Mouse (Mus musculus): ENCODE results near the gene Tarbp2. TPM values are rescaled to one million over a fixed set of nuclear protein-coding genes. Genes with fewer than 3 reads are reported as not detected.

Tarbp2 gene
- polyA plus RNA-seq, 1 experiment from 2014 or later, result 105 TPM

DNA sequence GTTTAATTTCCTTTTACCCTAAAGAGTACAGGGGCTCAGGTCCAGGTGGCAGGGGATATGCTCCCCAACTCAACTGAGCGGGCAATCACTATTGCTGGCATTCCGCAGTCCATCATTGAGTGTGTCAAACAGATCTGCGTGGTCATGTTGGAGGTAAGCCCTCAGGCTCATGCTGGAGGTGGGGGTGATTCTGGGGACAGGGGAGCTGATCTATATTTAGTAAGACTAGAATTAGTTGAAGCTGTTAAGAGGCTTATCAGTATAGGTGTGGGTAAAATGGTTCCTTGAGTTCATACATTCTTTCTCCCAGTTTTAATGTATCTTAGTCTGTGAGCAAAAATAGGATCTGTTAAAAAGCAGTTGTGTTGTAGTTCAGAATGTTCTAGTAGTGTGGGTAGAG, 34.9 kb upstream of the Tarbp2 start:
- Histone ChIP-seq H3K4me3 (ENCODE audit: low read depth, low read length) (no peak overlapping the region), H3K4me1 (replicated peaks; ENCODE audit: control insufficient read depth, insufficient read depth, low read length) (no peaks in the 10 kb centered on the region), H3K27me3 (replicated peaks; ENCODE audit: control insufficient read depth, insufficient read depth, low read length) (no peaks in the 10 kb centered on the region), H3K4me2 (ENCODE audit: low read length) (no peak overlapping the region), H3K27ac (ENCODE audit: low read depth) (no peak overlapping the region), H3K36me3 (ENCODE audit: control insufficient read depth, insufficient read depth, low read length) (peaks cover 95% of the 10 kb centered on the region), H3K9ac (ENCODE audit: low read length) (no peak overlapping the region), H3K9me3 (ENCODE audit: control insufficient read depth, low read length) (no peaks in the 10 kb centered on the region)
- no peak for ATAC-seq (replicated peaks; ENCODE audit: low FRiP score, low TSS enrichment, low read depth)
- DNase-seq (ENCODE audit: low spot score), result no peak
- 89% methylated on average over 3 of the region's 3 CpGs for WGBS

DNA sequence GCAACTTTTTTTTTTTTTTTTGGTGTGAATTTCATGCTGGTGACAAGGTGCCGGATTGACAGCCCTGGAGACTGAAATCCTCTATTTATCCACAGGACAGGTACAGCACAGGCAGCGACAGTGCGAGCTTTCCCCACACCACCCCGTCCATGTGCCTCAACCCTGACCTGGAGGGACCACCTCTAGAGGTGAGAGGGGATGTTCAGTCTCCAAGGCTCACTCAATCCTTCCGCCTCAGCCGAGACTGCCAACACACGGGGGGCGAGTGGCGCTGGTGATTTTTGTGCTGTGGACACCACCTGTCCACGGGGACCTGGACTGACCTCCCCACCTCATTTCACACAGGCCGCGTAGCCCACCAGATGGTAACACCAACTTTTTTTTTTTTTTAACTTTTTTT, 32.1 kb upstream of the Tarbp2 start:
- Histone ChIP-seq H3K4me1 (replicated peaks; ENCODE audit: control insufficient read depth, insufficient read depth, low read length) (no peaks in the 10 kb centered on the region), H3K9me3 (ENCODE audit: control insufficient read depth, low read length) (no peaks in the 10 kb centered on the region), H3K4me3 (ENCODE audit: low read depth, low read length) (no peak overlapping the region), H3K36me3 (ENCODE audit: control insufficient read depth, insufficient read depth, low read length) (peaks cover 95% of the 10 kb centered on the region), H3K27me3 (replicated peaks; ENCODE audit: control insufficient read depth, insufficient read depth, low read length) (no peaks in the 10 kb centered on the region), H3K27ac (ENCODE audit: low read depth) (no peak overlapping the region), H3K4me2 (ENCODE audit: low read length) (no peak overlapping the region), H3K9ac (ENCODE audit: low read length) (no peak overlapping the region)
- no peak for ATAC-seq (replicated peaks; ENCODE audit: low FRiP score, low TSS enrichment, low read depth)
- WGBS, result 88% methylated on average over 12 of the region's 12 CpGs
- no peak for DNase-seq (ENCODE audit: low spot score)

- Histone ChIP-seq H3K4me1 (replicated peaks; ENCODE audit: control insufficient read depth, insufficient read depth, low read length) (no peaks in the 10 kb centered on the region), H3K4me2 (ENCODE audit: low read length) (no peak overlapping the region), H3K9ac (ENCODE audit: low read length) (no peak overlapping the region), H3K36me3 (ENCODE audit: control insufficient read depth, insufficient read depth, low read length) (peaks cover 95% of the 10 kb centered on the region), H3K4me3 (ENCODE audit: low read depth, low read length) (no peak overlapping the region), H3K9me3 (ENCODE audit: control insufficient read depth, low read length) (no peaks in the 10 kb centered on the region), H3K27me3 (replicated peaks; ENCODE audit: control insufficient read depth, insufficient read depth, low read length) (no peaks in the 10 kb centered on the region), H3K27ac (ENCODE audit: low read depth) (no peak overlapping the region)
- no peak for DNase-seq (ENCODE audit: low spot score)
- ATAC-seq (replicated peaks; ENCODE audit: low FRiP score, low TSS enrichment, low read depth), result no peak
- 58% methylated on average over 1 of the region's 1 CpGs for WGBS
Measured at GRCm38 (mm10) chr15:102487664-102488063, 30.3 kb upstream of the Tarbp2 start.

DNA sequence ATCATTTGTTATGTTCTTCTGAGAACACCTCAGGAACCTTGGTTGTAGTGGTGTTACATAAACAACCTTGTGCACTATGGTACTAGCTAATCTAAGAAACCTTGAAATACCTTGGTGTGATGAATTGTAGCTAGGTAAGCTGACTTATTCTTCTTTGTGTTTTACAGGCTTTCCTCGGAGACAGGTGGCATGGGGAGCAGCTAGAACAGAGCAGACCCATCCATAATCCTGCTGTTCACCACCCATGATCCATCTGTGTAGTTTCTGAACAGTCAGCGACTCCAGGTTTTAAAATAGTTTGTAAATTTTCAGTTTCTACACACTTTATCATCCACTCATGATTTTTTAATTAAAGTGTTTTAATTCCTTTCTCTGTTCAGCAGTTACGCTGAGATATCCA, 19.7 kb upstream of the Tarbp2 start:
- Histone ChIP-seq H3K9ac (ENCODE audit: low read length) (no peak overlapping the region), H3K4me1 (replicated peaks; ENCODE audit: control insufficient read depth, insufficient read depth, low read length) (no peaks in the 10 kb centered on the region), H3K27me3 (replicated peaks; ENCODE audit: control insufficient read depth, insufficient read depth, low read length) (no peaks in the 10 kb centered on the region), H3K9me3 (ENCODE audit: control insufficient read depth, low read length) (no peaks in the 10 kb centered on the region), H3K4me3 (ENCODE audit: low read depth, low read length) (no peak overlapping the region), H3K36me3 (ENCODE audit: control insufficient read depth, insufficient read depth, low read length) (peaks cover 99% of the 10 kb centered on the region), H3K27ac (ENCODE audit: low read depth) (no peak overlapping the region), H3K4me2 (ENCODE audit: low read length) (no peak overlapping the region)
- 91% methylated on average over 3 of the region's 3 CpGs for WGBS
- no peak for DNase-seq (ENCODE audit: low spot score)
- ATAC-seq (replicated peaks; ENCODE audit: low FRiP score, low TSS enrichment, low read depth), result no peak

GRCm38 (mm10) chr15:102499370-102499769, 18.6 kb upstream of the Tarbp2 start:
- H3K4me2 ChIP-seq (ENCODE audit: low read length), result no peak overlapping the region
- H3K27ac ChIP-seq (ENCODE audit: low read depth), result no peak overlapping the region
- no peaks in the 10 kb centered on the region for H3K4me1 ChIP-seq (replicated peaks; ENCODE audit: control insufficient read depth, insufficient read depth, low read length)
- H3K9me3 ChIP-seq (ENCODE audit: control insufficient read depth, low read length), result no peaks in the 10 kb centered on the region
- H3K27me3 ChIP-seq (replicated peaks; ENCODE audit: control insufficient read depth, insufficient read depth, low read length), result no peaks in the 10 kb centered on the region
- no peak overlapping the region for H3K4me3 ChIP-seq (ENCODE audit: low read depth, low read length)
- DNase-seq (ENCODE audit: low spot score), result no peak
- no peak overlapping the region for H3K9ac ChIP-seq (ENCODE audit: low read length)
- H3K36me3 ChIP-seq (ENCODE audit: control insufficient read depth, insufficient read depth, low read length), result peaks cover 99% of the 10 kb centered on the region
- no peak for ATAC-seq (replicated peaks; ENCODE audit: low FRiP score, low TSS enrichment, low read depth)
- 64% methylated on average over 3 of the region's 3 CpGs for WGBS

DNA sequence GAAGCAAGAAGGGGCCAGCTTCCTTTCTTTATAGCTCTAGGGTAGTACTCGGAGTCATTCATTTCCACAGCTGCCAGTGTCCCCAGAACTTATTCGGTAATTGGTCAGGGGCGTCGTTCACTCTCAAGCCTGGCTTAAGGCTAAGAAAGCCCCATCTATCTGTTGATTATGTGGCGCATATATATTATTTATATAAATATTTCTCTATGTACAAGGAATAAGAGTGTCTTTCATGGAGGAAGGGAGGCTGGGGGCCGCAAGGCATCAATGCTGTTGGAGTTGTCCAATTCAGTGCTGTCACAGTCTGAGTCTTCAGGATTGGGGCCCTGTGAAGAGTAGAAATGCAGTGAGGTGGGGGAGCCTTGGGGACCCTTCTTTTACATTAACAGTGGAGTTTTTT, 18.1 kb upstream of the Tarbp2 start:
- no peak overlapping the region for H3K4me3 ChIP-seq (ENCODE audit: low read depth, low read length)
- no peaks in the 10 kb centered on the region for H3K27me3 ChIP-seq (replicated peaks; ENCODE audit: control insufficient read depth, insufficient read depth, low read length)
- no peaks in the 10 kb centered on the region for H3K9me3 ChIP-seq (ENCODE audit: control insufficient read depth, low read length)
- DNase-seq (ENCODE audit: low spot score), result no peak
- ATAC-seq (replicated peaks; ENCODE audit: low FRiP score, low TSS enrichment, low read depth), result no peak
- no peak overlapping the region for H3K9ac ChIP-seq (ENCODE audit: low read length)
- WGBS, result 85% methylated on average over 6 of the region's 6 CpGs
- no peak overlapping the region for H3K27ac ChIP-seq (ENCODE audit: low read depth)
- peaks cover 99% of the 10 kb centered on the region for H3K36me3 ChIP-seq (ENCODE audit: control insufficient read depth, insufficient read depth, low read length)
- H3K4me2 ChIP-seq (ENCODE audit: low read length), result no peak overlapping the region
- H3K4me1 ChIP-seq (replicated peaks; ENCODE audit: control insufficient read depth, insufficient read depth, low read length), result no peaks in the 10 kb centered on the region

- H3K27me3 ChIP-seq (replicated peaks; ENCODE audit: control insufficient read depth, insufficient read depth, low read length), result no peaks in the 10 kb centered on the region
- ATAC-seq (replicated peaks; ENCODE audit: low FRiP score, low TSS enrichment, low read depth) (no peak), DNase-seq (ENCODE audit: low spot score) (no peak)
- H3K9me3 ChIP-seq (ENCODE audit: control insufficient read depth, low read length), result no peaks in the 10 kb centered on the region
- WGBS, result 94% methylated on average over 5 of the region's 5 CpGs
- H3K27ac ChIP-seq (ENCODE audit: low read depth), result no peak overlapping the region
- H3K4me1 ChIP-seq (replicated peaks; ENCODE audit: control insufficient read depth, insufficient read depth, low read length), result no peaks in the 10 kb centered on the region
- no peak overlapping the region for H3K9ac ChIP-seq (ENCODE audit: low read length)
- no peak overlapping the region for H3K4me2 ChIP-seq (ENCODE audit: low read length)
- H3K4me3 ChIP-seq (ENCODE audit: low read depth, low read length), result no peak overlapping the region
- peaks cover 99% of the 10 kb centered on the region for H3K36me3 ChIP-seq (ENCODE audit: control insufficient read depth, insufficient read depth, low read length)
Measured at GRCm38 (mm10) chr15:102500479-102500878, 17.5 kb upstream of the Tarbp2 start.

GRCm38 (mm10) chr15:102501084-102501814, 16.7 kb upstream of the Tarbp2 start:
- no peak overlapping the region for H3K9ac ChIP-seq (ENCODE audit: low read length)
- no peaks in the 10 kb centered on the region for H3K9me3 ChIP-seq (ENCODE audit: control insufficient read depth, low read length)
- 90% methylated on average over 19 of the region's 19 CpGs for WGBS
- H3K4me3 ChIP-seq (ENCODE audit: low read depth, low read length), result no peak overlapping the region
- H3K4me1 ChIP-seq (replicated peaks; ENCODE audit: control insufficient read depth, insufficient read depth, low read length), result no peaks in the 10 kb centered on the region
- H3K4me2 ChIP-seq (ENCODE audit: low read length), result no peak overlapping the region
- ATAC-seq (replicated peaks; ENCODE audit: low FRiP score, low TSS enrichment, low read depth) (no peak; the same call in 1 of the 2 replicates), DNase-seq (ENCODE audit: low spot score) (no peak)
- H3K27me3 ChIP-seq (replicated peaks; ENCODE audit: control insufficient read depth, insufficient read depth, low read length), result no peaks in the 10 kb centered on the region
- no peak overlapping the region for H3K27ac ChIP-seq (ENCODE audit: low read depth)
- peaks cover 95% of the 10 kb centered on the region for H3K36me3 ChIP-seq (ENCODE audit: control insufficient read depth, insufficient read depth, low read length)

GRCm38 (mm10) chr15:102502254-102502840, 15.6 kb upstream of the Tarbp2 start:
- peaks cover 88% of the 10 kb centered on the region for H3K36me3 ChIP-seq (ENCODE audit: control insufficient read depth, insufficient read depth, low read length)
- no peak overlapping the region for H3K4me3 ChIP-seq (ENCODE audit: low read depth, low read length)
- no peaks in the 10 kb centered on the region for H3K9me3 ChIP-seq (ENCODE audit: control insufficient read depth, low read length)
- H3K9ac ChIP-seq (ENCODE audit: low read length), result no peak overlapping the region
- 64% methylated on average over 9 of the region's 9 CpGs for WGBS
- H3K27me3 ChIP-seq (replicated peaks; ENCODE audit: control insufficient read depth, insufficient read depth, low read length), result no peaks in the 10 kb centered on the region
- H3K27ac ChIP-seq (ENCODE audit: low read depth), result no peak overlapping the region
- H3K4me2 ChIP-seq (ENCODE audit: low read length), result no peak overlapping the region
- DNase-seq (ENCODE audit: low spot score), result no peak
- no peaks in the 10 kb centered on the region for H3K4me1 ChIP-seq (replicated peaks; ENCODE audit: control insufficient read depth, insufficient read depth, low read length)
- no peak for ATAC-seq (replicated peaks; ENCODE audit: low FRiP score, low TSS enrichment, low read depth)

Measured in intestine, embryonic 14.5 days (tissue).